Mouse (Mus musculus) ES-Bruce4 (cell line): ENCODE measurements at regions not wholly inside any gene's neighbourhood (a gene's known extent, or its start where the extent isn't known, plus 50 kb on each side); places are given as distances from the start of the nearest gene placed in this dataset.
"Not testable (repeated sequence)": the region's sequence is repeated elsewhere in the genome, so short reads cannot be mapped to it uniquely, and the experiment has no call there.

Source experiments
- H3K27ac ChIP-seq: 2 replicates; pipeline ENCODE4 v1.5.1; 2012; ENCODE audit warnings: low read length, inconsistent platforms; ENCODE audit not compliant: insufficient read depth
- H3K27me3 ChIP-seq: 2 replicates; pipeline ENCODE4 v1.6.1; 2012; ENCODE audit warnings: mild to moderate bottlenecking, low read length, inconsistent platforms; ENCODE audit not compliant: control insufficient read depth, poor library complexity, insufficient read depth, severe bottlenecking
- H3K36me3 ChIP-seq: 2 replicates; pipeline ENCODE4 v1.6.1; 2012; ENCODE audit warnings: inconsistent platforms, mild to moderate bottlenecking, low read length, moderate library complexity; ENCODE audit not compliant: control insufficient read depth, poor library complexity, insufficient read depth, severe bottlenecking
- H3K4me1 ChIP-seq: one replicate; pipeline ENCODE4 v1.8.1; 2011; ENCODE audit warnings: low read length; ENCODE audit not compliant: control insufficient read depth, insufficient read depth
- H3K4me3 ChIP-seq: 2 replicates; pipeline ENCODE4 v1.5.1; 2011; ENCODE audit warnings: low read depth, mild to moderate bottlenecking, low read length
- H3K9ac ChIP-seq: 2 replicates; pipeline ENCODE4 v1.6.1; 2012; ENCODE audit warnings: low read depth, mild to moderate bottlenecking, inconsistent platforms; ENCODE audit not compliant: poor library complexity, severe bottlenecking
- H3K9me3 ChIP-seq: replicated peaks from 2 replicates; pipeline ENCODE4 v1.6.1; 2012; ENCODE audit warnings: mild to moderate bottlenecking, low read length, inconsistent platforms; ENCODE audit not compliant: control insufficient read depth, poor library complexity, insufficient read depth, severe bottlenecking
- CTCF ChIP-seq: IDR thresholded peaks from one replicate; pipeline ENCODE4 v1.8.1; 2011; ENCODE audit warnings: low read depth, low read length
- EP300 ChIP-seq: IDR thresholded peaks from 2 replicates; pipeline ENCODE4 v1.6.1; 2011; ENCODE audit warnings: low read depth, low read length; ENCODE audit not compliant: insufficient read depth
- POLR2A ChIP-seq: IDR thresholded peaks from one replicate; pipeline ENCODE4 v1.8.1; 2011; ENCODE audit warnings: low read length; ENCODE audit not compliant: insufficient read depth

GRCm38 (mm10) chr14:86054668-86055067, 1086.4 kb downstream of the Diaph3 start:
- TF ChIP-seq POLR2A: no peak
- no peak for TF ChIP-seq EP300
- TF ChIP-seq CTCF: no peak
- Histone ChIP-seq H3K4me3 (no peak overlapping the region), H3K36me3 (no peaks in the 10 kb centered on the region), H3K27ac (no peak overlapping the region), H3K27me3 (no peaks in the 10 kb centered on the region), H3K9me3 (no peaks in the 10 kb centered on the region), H3K9ac (no peak overlapping the region), H3K4me1 (no peaks in the 10 kb centered on the region)

GRCm38 (mm10) chr14:86029401-86029800, 1111.6 kb downstream of the Diaph3 start:
- no peak overlapping the region for H3K4me3 ChIP-seq
- no peak for TF ChIP-seq CTCF
- no peak for TF ChIP-seq POLR2A
- no peak for TF ChIP-seq EP300
- H3K9ac ChIP-seq: no peak overlapping the region

GRCm38 (mm10) chr14:86017611-86018010, 1123.4 kb downstream of the Diaph3 start:
- not testable (repeated sequence) for H3K27ac ChIP-seq

More at GRCm38 (mm10) chr14:86029401-86029800, 1111.6 kb downstream of the Diaph3 start:
- no peak overlapping the region for H3K27ac ChIP-seq
- no peaks in the 10 kb centered on the region for H3K4me1 ChIP-seq
- no peaks in the 10 kb centered on the region for H3K36me3 ChIP-seq
- no peaks in the 10 kb centered on the region for H3K27me3 ChIP-seq
- no peaks in the 10 kb centered on the region for H3K9me3 ChIP-seq

More at GRCm38 (mm10) chr14:86017611-86018010, 1123.4 kb downstream of the Diaph3 start:
- not testable (repeated sequence) for H3K4me1 ChIP-seq, H3K9ac ChIP-seq, H3K9me3 ChIP-seq, H3K4me3 ChIP-seq, H3K36me3 ChIP-seq, H3K27me3 ChIP-seq
